Mouse (Mus musculus) hindbrain, embryonic 13.5 days (tissue): ENCODE measurements around the gene Slc51a. TPM values are rescaled to one million over a fixed set of nuclear protein-coding genes. Genes with fewer than 3 reads are reported as not detected.

ENCODE experiments used
- ATAC-seq: fragments of 200-750 bp; cut with Nextera tagmentation; 2 replicates; pipeline ENCODE4 v1.8.0; 2017; ENCODE audit warnings: moderate TSS enrichment; ENCODE audit not compliant: low FRiP score
- H3K27ac ChIP-seq: fragments of 300-500 bp; sonication (generic); 2 replicates; pipeline ENCODE4 v1.5.1; 2015; ENCODE audit warnings: inconsistent platforms, mild to moderate bottlenecking, moderate library complexity
- H3K27me3 ChIP-seq: fragments of 300-500 bp; sonication (generic); 2 replicates; pipeline ENCODE4 v1.6.1; 2015; ENCODE audit warnings: mild to moderate bottlenecking, inconsistent platforms
- H3K36me3 ChIP-seq: fragments of 300-500 bp; sonication (generic); 2 replicates; pipeline ENCODE4 v1.6.1; 2015; ENCODE audit warnings: mild to moderate bottlenecking, inconsistent platforms
- H3K4me1 ChIP-seq: fragments of 300-500 bp; sonication (generic); replicated peaks from 2 replicates; pipeline ENCODE4 v1.6.1; 2015; ENCODE audit warnings: inconsistent platforms
- H3K4me2 ChIP-seq: fragments of 300-500 bp; sonication (generic); 2 replicates; pipeline ENCODE4 v1.6.1; 2015; ENCODE audit warnings: inconsistent platforms, mild to moderate bottlenecking, moderate library complexity
- H3K4me3 ChIP-seq: fragments of 300-500 bp; sonication (generic); 2 replicates; pipeline ENCODE4 v1.5.1; 2015; ENCODE audit warnings: mild to moderate bottlenecking, inconsistent platforms
- H3K9ac ChIP-seq: fragments of 300-500 bp; sonication (generic); 2 replicates; pipeline ENCODE4 v1.6.1; 2015; ENCODE audit warnings: mild to moderate bottlenecking, inconsistent platforms
- H3K9me3 ChIP-seq: fragments of 300-500 bp; sonication (generic); 2 replicates; pipeline ENCODE4 v1.6.1; 2016; ENCODE audit warnings: inconsistent platforms
- WGBS: fragments of 180-500 bp; shearing (Covaris S2); methylation state at CpG from one replicate; pipeline ENCODE4 v1.1.7; 2015; 5-methylcytosine and 5-hydroxymethylcytosine counted together
- polyA plus RNA-seq: library from polyadenylated mRNA; unstranded; fragments of >200 nt; fragmentation: Nextera tagmentation; extraction: Ambion mirVana; gene quantifications from 2 replicates; pipeline ENCODE4 v1.2.1, GENCODE M21; 2015

Gene Slc51a
- polyA plus RNA-seq, result 0.13 and 0.26 TPM in 2 replicates

GRCm38 (mm10) chr16:32487234-32488111 is at the start of gene Slc51a:
Gene Slc51a, minus strand, starts transcription at chr16:32487879.
- no peak for ATAC-seq
- 0 out of 2 replicates have a peak, but pooled peaks cover 2% of the 10 kb centered on the region for H3K27me3 ChIP-seq
- no peak within 1 kb of the TSS for H3K4me3 ChIP-seq
- H3K4me1 ChIP-seq, result no peaks in the 10 kb centered on the region
- 66% methylated on average over 15 of the region's 15 CpGs for WGBS
- H3K9me3 ChIP-seq, result no peaks in the 10 kb centered on the region
- H3K9ac ChIP-seq, result no peak within 1 kb of the TSS
- H3K36me3 ChIP-seq, result no peaks in the 10 kb centered on the region
- H3K4me2 ChIP-seq, result no peak within 1 kb of the TSS
- H3K27ac ChIP-seq, result no peak within 1 kb of the TSS

- no peaks in the 10 kb centered on the region for H3K27me3 ChIP-seq
- H3K9me3 ChIP-seq, result no peaks in the 10 kb centered on the region
- 0 out of 2 replicates have a peak overlapping the region, but pooled peaks have one; percentile 43 for H3K9ac ChIP-seq
- H3K27ac ChIP-seq, result no peak overlapping the region
- H3K4me3 ChIP-seq, result no peak overlapping the region
- peaks cover 11% of the 10 kb centered on the region for H3K4me1 ChIP-seq
- H3K36me3 ChIP-seq, result no peaks in the 10 kb centered on the region
- no peak for ATAC-seq
- no peak overlapping the region for H3K4me2 ChIP-seq
- 45% methylated on average over 5 of the region's 5 CpGs for WGBS
Measured at GRCm38 (mm10) chr16:32535157-32535751, 47.6 kb upstream of the Slc51a start.

DNA sequence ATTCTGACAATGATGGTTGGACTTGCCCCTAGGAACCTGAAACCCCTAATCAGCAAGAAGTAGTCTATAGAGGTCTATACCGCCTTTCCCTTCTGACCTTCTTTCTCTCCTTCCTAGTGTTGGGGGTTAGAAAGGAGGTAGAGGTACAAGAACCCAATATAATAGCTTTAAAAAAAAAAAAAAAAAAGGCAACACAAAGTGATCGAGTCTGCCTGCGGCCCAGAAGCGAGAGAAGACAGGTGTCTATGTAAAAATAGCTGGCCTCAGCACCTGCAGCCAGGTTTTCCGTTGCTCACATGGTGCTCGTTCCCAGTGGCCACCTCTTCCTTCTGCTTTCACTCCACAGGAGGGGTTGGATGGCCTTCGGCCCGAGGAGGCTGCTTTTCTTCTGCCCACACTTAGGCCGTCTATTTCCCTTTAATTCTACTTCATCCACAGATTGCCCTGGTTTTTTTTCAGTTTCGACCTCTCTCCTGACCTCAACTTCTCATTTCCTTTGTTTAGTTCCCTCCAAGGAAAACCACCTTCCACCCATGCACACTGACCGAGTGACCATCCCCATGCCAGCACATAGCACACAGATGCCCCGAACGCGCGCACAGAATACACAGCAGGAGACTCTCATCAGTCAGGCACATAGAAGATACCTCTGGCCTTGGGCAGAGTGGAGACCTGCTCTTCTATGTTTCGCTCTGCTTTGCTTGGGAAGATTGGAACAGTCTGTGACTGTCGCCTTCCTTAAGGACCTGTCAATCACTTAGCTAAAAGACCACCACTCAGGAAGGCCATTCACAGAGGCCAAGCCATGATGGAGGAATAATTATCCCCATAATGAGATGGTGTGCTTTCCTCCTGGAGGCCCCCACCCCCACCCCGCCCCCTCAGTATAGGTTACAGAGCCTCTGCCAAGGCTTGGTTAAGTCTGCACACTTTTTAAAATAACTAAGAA is 45.5 kb upstream of the Slc51a start:
- ATAC-seq, result no peak
- Histone ChIP-seq H3K27ac (no peak overlapping the region), H3K4me1 (peaks cover 11% of the 10 kb centered on the region), H3K27me3 (no peaks in the 10 kb centered on the region), H3K4me3 (no peak overlapping the region), H3K9ac (no peak overlapping the region), H3K4me2 (no peak overlapping the region), H3K36me3 (no peaks in the 10 kb centered on the region), H3K9me3 (no peaks in the 10 kb centered on the region)
- WGBS, result 61% methylated on average over 18 of the region's 18 CpGs

DNA sequence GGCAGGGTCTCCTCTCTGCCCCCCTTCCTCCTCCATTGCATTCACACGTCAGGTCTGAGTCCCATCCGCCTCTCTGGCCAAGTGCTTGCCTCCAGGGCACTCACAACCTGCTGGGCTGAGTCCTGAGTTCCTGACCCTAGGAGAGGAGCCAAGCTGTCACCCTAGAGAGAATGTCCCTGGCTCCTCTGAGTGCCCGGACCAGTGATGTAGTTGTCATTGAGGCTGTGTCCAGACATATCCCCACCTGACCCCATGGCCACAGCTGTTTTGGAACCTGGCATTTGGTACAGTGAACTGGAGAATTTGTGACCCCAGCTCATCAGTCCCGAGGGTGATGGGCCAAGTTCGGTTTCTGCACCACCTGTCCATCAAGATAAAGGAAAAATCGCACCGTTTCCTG is 39.2 kb upstream of the Slc51a start:
- 73% methylated on average over 7 of the region's 7 CpGs for whole genome bisulfite sequencing
- Histone ChIP-seq H3K36me3 (no peaks in the 10 kb centered on the region), H3K4me2 (no peak overlapping the region), H3K27ac (no peak overlapping the region), H3K4me3 (no peak overlapping the region), H3K4me1 (peaks cover 14% of the 10 kb centered on the region), H3K9me3 (no peaks in the 10 kb centered on the region), H3K27me3 (no peaks in the 10 kb centered on the region), H3K9ac (no peak overlapping the region)
- ATAC-seq, result no peak

DNA sequence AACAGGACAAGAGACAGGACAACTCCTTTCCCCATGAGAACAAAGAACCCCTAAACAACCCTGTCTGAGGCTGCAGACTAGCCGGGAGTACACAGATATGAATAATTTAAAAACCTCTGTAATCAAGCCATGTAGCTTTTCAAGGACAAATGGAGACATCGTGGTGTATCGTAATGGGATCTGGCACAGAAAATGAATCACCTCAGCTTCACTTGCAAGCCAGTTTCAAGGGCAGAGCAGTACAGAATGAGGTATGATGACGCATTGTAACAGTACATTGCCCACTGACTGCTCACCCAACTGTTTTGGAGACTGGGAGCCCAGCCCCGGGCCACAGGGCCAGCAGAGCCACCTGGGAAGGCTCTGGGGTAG is 36.6 kb upstream of the Slc51a start:
- Histone ChIP-seq H3K4me1 (peaks cover 14% of the 10 kb centered on the region), H3K36me3 (no peaks in the 10 kb centered on the region), H3K27me3 (no peaks in the 10 kb centered on the region), H3K9ac (no peak overlapping the region), H3K27ac (peak overlapping the region; percentile 82), H3K4me3 (no peak overlapping the region), H3K9me3 (no peaks in the 10 kb centered on the region), H3K4me2 (no peak overlapping the region)
- WGBS, result 34% methylated on average over 5 of the region's 5 CpGs
- ATAC-seq, result peak; percentile 55

DNA sequence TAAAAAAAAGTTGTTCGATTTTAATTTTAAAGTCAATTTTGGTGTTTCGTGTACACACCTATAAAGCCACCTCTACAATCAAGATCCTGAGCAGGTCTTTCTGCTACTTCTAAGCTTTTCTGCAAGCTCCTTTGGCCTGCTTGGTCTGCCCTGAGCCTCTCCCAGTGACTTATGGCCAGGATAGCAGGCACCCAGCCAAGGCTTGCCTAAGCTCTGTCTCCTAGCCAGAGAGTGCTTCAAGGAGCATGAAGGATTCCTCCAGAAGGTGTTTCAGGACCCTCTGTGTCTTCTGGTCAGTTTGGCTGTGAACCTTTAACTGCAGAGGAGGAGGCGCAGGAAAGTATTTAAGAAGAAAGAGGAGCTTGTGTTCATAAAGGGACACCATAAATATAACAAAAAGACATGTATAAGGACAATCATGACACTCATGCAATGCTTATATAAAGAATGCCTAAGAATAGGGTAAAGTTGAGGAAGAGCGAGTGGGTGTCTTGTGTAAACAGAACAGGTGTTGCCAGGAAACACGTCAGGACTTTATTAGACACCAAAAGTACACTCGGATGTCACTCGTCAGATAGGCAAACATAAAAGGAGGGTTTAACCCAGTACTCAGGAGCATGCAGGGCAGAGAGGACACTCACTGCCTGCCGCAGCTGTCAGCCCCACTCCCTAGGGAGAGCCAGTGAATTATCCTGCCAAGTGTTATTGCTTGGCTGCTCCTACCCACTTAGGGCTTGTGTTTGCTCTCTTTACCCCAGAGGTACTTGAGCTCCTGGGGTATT is 36.0 kb upstream of the Slc51a start:
- 56% methylated on average over 8 of the region's 8 CpGs for WGBS
- ATAC-seq, result peak; percentile 74
- Histone ChIP-seq H3K36me3 (no peaks in the 10 kb centered on the region), H3K4me1 (peaks cover 14% of the 10 kb centered on the region), H3K9ac (no peak overlapping the region), H3K27ac (peak overlapping the region; percentile 82), H3K4me2 (no peak overlapping the region), H3K27me3 (no peaks in the 10 kb centered on the region), H3K9me3 (no peaks in the 10 kb centered on the region), H3K4me3 (no peak overlapping the region)

- 94% methylated on average over 6 of the region's 6 CpGs for WGBS
- Histone ChIP-seq H3K27me3 (no peaks in the 10 kb centered on the region), H3K4me2 (no peak overlapping the region), H3K9ac (no peak overlapping the region), H3K36me3 (no peaks in the 10 kb centered on the region), H3K4me1 (peaks cover 14% of the 10 kb centered on the region), H3K9me3 (no peaks in the 10 kb centered on the region), H3K4me3 (no peak overlapping the region), H3K27ac (no peak overlapping the region)
- ATAC-seq, result no peak
Measured at GRCm38 (mm10) chr16:32522578-32523194, 35.0 kb upstream of the Slc51a start.

DNA sequence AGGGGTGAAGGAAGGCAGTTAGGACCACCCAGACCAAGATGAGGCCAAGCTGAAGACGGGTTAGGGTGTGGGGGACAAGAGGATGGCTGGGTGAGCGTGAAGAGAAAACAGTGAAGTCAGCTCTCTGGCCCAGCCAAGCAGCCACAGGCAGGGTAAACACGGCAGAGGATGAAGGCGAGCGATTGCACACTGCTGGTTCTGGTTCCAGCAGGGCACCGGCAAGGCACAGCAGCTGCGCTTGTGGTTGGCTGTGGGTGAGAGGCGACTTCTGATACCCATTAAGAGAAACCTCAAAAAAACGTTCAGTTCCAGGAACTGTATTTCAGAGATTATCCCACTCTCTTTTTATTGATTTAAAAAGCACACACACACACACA is 32.7 kb upstream of the Slc51a start:
- Histone ChIP-seq H3K4me3 (no peak overlapping the region), H3K27me3 (no peaks in the 10 kb centered on the region), H3K9me3 (no peaks in the 10 kb centered on the region), H3K27ac (no peak overlapping the region), H3K4me1 (peaks cover 28% of the 10 kb centered on the region), H3K36me3 (no peaks in the 10 kb centered on the region), H3K9ac (no peak overlapping the region), H3K4me2 (no peak overlapping the region)
- 70% methylated on average over 9 of the region's 9 CpGs for WGBS
- no peak for ATAC-seq

DNA sequence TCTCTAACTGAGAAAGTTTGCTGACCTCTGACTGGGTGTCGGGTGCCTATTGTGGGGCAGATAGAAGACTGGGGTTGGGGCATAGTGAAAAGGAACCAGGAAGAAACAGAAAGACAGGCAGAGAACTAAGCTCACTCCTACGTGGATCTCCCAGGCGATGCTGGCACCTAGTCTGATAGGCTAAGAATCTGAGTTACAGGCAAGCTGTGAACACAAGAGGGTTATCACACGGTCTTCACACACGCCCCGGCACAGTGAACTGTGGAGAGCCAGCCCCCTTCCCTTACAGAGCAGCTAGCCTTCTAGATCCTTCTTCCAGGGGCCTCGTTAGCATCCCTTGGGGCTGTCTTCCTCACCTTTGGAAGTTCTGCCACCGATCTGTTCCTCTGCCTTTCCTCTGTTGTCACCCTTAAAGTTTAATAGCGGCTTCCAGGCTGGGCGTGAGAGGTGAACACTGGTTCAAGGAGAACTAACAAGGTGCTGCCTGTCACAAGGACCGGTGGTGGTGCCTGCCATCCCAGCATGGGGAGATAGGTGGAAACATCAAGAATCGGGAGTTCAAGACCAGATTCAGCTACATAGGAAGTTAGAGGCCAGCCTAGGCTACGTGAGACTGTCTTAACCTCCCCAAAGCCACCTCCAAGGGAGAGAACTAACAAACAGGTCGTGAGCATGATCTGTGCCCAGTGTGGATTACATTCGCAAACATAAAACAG is 32.1 kb upstream of the Slc51a start:
- 81% methylated on average over 15 of the region's 15 CpGs for WGBS
- Histone ChIP-seq H3K36me3 (no peaks in the 10 kb centered on the region), H3K27ac (no peak overlapping the region), H3K9ac (no peak overlapping the region), H3K4me3 (no peak overlapping the region), H3K9me3 (no peaks in the 10 kb centered on the region), H3K27me3 (no peaks in the 10 kb centered on the region), H3K4me1 (peaks cover 28% of the 10 kb centered on the region), H3K4me2 (no peak overlapping the region)
- ATAC-seq, result no peak

GRCm38 (mm10) chr16:32517785-32518481 is 30.3 kb upstream of the Slc51a start:
- Histone ChIP-seq H3K36me3 (no peaks in the 10 kb centered on the region), H3K4me2 (no peak overlapping the region), H3K4me1 (peaks cover 15% of the 10 kb centered on the region), H3K27ac (no peak overlapping the region), H3K9ac (no peak overlapping the region), H3K9me3 (no peaks in the 10 kb centered on the region), H3K27me3 (no peaks in the 10 kb centered on the region), H3K4me3 (no peak overlapping the region)
- WGBS, result 87% methylated on average over 12 of the region's 12 CpGs
- ATAC-seq, result no peak
